Mouse (Mus musculus) embryo, embryonic 9.5 days (tissue): Measurements from ENCODE around the gene Slc24a2.

Source experiments
- DNase-seq: peaks from one replicate; pipeline ENCODE4 v3.0.0-alpha.2; 2017; ENCODE audit errors: extremely low spot score

Slc24a2 gene

GRCm38 (mm10) chr4:87115726-87116125 is 114.6 kb downstream of the Slc24a2 start:
- DNase-seq: no peak

- DNase-seq: no peak
These were observed 120.8 kb downstream of the Slc24a2 start for GRCm38 (mm10) chr4:87109331-87110059.

GRCm38 (mm10) chr4:87100936-87101335 is 129.3 kb downstream of the Slc24a2 start:
- no peak for DNase-seq

- DNase-seq: no peak
These were observed 134.1 kb downstream of the Slc24a2 start for GRCm38 (mm10) chr4:87096186-87096585.

- no peak for DNase-seq
These were observed 136.7 kb downstream of the Slc24a2 start for GRCm38 (mm10) chr4:87093612-87094011.

- no peak for DNase-seq
These were observed 139.4 kb downstream of the Slc24a2 start for GRCm38 (mm10) chr4:87090841-87091240.

GRCm38 (mm10) chr4:87088713-87089112 is 141.6 kb downstream of the Slc24a2 start:
- DNase-seq: no peak

GRCm38 (mm10) chr4:87087597-87087996 is 142.7 kb downstream of the Slc24a2 start:
- DNase-seq: no peak

- peak; percentile 49 for DNase-seq
These were observed 143.2 kb downstream of the Slc24a2 start for GRCm38 (mm10) chr4:87086933-87087577.

- no peak for DNase-seq
These were observed 149.0 kb downstream of the Slc24a2 start for GRCm38 (mm10) chr4:87081321-87081720.

- DNase-seq: no peak
These were observed 151.0 kb downstream of the Slc24a2 start for GRCm38 (mm10) chr4:87079305-87079704.

- no peak for DNase-seq
These were observed 151.6 kb downstream of the Slc24a2 start for GRCm38 (mm10) chr4:87078726-87079125.

GRCm38 (mm10) chr4:87075761-87076160 is 154.5 kb downstream of the Slc24a2 start:
- no peak for DNase-seq

- no peak for DNase-seq
These were observed 162.2 kb downstream of the Slc24a2 start for GRCm38 (mm10) chr4:87068121-87068520.

GRCm38 (mm10) chr4:87065227-87065626 is 165.1 kb downstream of the Slc24a2 start:
- DNase-seq: no peak

- DNase-seq: no peak
These were observed 165.7 kb downstream of the Slc24a2 start for GRCm38 (mm10) chr4:87064561-87064960.

GRCm38 (mm10) chr4:87062771-87063253 is 167.5 kb downstream of the Slc24a2 start:
- no peak for DNase-seq

- no peak for DNase-seq
These were observed 168.6 kb downstream of the Slc24a2 start for GRCm38 (mm10) chr4:87061696-87062095.

GRCm38 (mm10) chr4:87057572-87057971 is 172.7 kb downstream of the Slc24a2 start:
- DNase-seq: no peak

GRCm38 (mm10) chr4:87055768-87056167 is 174.5 kb downstream of the Slc24a2 start:
- DNase-seq: no peak

GRCm38 (mm10) chr4:87052881-87053280 is 177.4 kb downstream of the Slc24a2 start:
- no peak for DNase-seq

- no peak for DNase-seq
These were observed 181.2 kb downstream of the Slc24a2 start for GRCm38 (mm10) chr4:87049061-87049460.

- no peak for DNase-seq
These were observed 183.1 kb downstream of the Slc24a2 start for GRCm38 (mm10) chr4:87047131-87047530.
